In genomic region chr17:12960331-12960873, GRCm38 (mm10) we compare ENCODE assay signal across 7 mouse cellular contexts. TPM values are rescaled to one million over a fixed set of nuclear protein-coding genes. Genes with fewer than 3 reads are reported as not detected.
DNase-seq lines count a peak whose midpoint lies in the region; ATAC-seq and TF ChIP-seq lines count a peak whose summit lies in the region.

TSS of gene Acat2 (minus strand) at chr17:12960747.

- H3K36me3 ChIP-seq in embryonic facial prominence, embryonic 12.5 days = peaks cover 19% of the 10 kb centered on the region
- H3K36me3 ChIP-seq in kidney, adult 2 months (ENCODE audit: control insufficient read depth, insufficient read depth, low read length) = no peaks in the 10 kb centered on the region
- H3K36me3 ChIP-seq in limb, embryonic 12.5 days = peaks cover 25% of the 10 kb centered on the region
- no peaks in the 10 kb centered on the region for H3K36me3 ChIP-seq in midbrain, embryonic 15.5 days (replicated peaks)
- H3K36me3 ChIP-seq in spleen, adult 2 months (ENCODE audit: control insufficient read depth, insufficient read depth, low read length) = no peaks in the 10 kb centered on the region

- no peaks in the 10 kb centered on the region for H3K27me3 ChIP-seq in embryonic facial prominence, embryonic 12.5 days
- H3K27me3 ChIP-seq in kidney, adult 2 months (replicated peaks; ENCODE audit: control insufficient read depth, insufficient read depth, low read length) = no peaks in the 10 kb centered on the region
- no peaks in the 10 kb centered on the region for H3K27me3 ChIP-seq in limb, embryonic 12.5 days
- no peaks in the 10 kb centered on the region for H3K27me3 ChIP-seq in midbrain, embryonic 15.5 days (replicated peaks)
- H3K27me3 ChIP-seq in spleen, adult 2 months (ENCODE audit: control insufficient read depth, insufficient read depth, low read length) = no peaks in the 10 kb centered on the region

- no peak for TF ChIP-seq CTCF in kidney, adult 2 months (conservative IDR thresholded peaks at IDR 0.05; ENCODE audit: insufficient read depth, insufficient read length, low read depth, low read length)
- TF ChIP-seq CTCF in spleen, adult 2 months (IDR thresholded peaks at IDR 0.05; ENCODE audit: extremely low read depth, insufficient read depth, insufficient read length, insufficient replicate concordance) = no peak

- H3K4me2 ChIP-seq in embryonic facial prominence, embryonic 12.5 days (replicated peaks) = peak within 1 kb of the TSS; percentile 67
- H3K4me2 ChIP-seq in limb, embryonic 12.5 days = peak within 1 kb of the TSS; percentile 70
- peak within 1 kb of the TSS; percentile 71 for H3K4me2 ChIP-seq in midbrain, embryonic 15.5 days

- 0% methylated on average over 42 of the region's 42 CpGs for WGBS in embryonic facial prominence, embryonic 12.5 days
- under 1% methylated on average over 42 of the region's 42 CpGs for WGBS in kidney, adult 2 months
- 1% methylated on average over 42 of the region's 42 CpGs for WGBS in limb, embryonic 12.5 days
- under 1% methylated on average over 41 of the region's 42 CpGs for WGBS in midbrain, embryonic 15.5 days
- under 1% methylated on average over 42 of the region's 42 CpGs for WGBS in spleen, adult 2 months

- H3K9me3 ChIP-seq in embryonic facial prominence, embryonic 12.5 days = no peaks in the 10 kb centered on the region
- no peaks in the 10 kb centered on the region for H3K9me3 ChIP-seq in limb, embryonic 12.5 days
- no peaks in the 10 kb centered on the region for H3K9me3 ChIP-seq in midbrain, embryonic 15.5 days

- H3K4me3 ChIP-seq in embryonic facial prominence, embryonic 12.5 days = peak within 1 kb of the TSS; percentile 64
- peak within 1 kb of the TSS; percentile 83 for H3K4me3 ChIP-seq in kidney, adult 2 months (ENCODE audit: insufficient read depth, low read depth, low read length)
- H3K4me3 ChIP-seq in limb, embryonic 12.5 days (replicated peaks) = peak within 1 kb of the TSS; percentile 68
- H3K4me3 ChIP-seq in midbrain, embryonic 15.5 days = peak within 1 kb of the TSS; percentile 91
- H3K4me3 ChIP-seq in spleen, adult 2 months (ENCODE audit: extremely low read depth, insufficient read depth, insufficient read length) = peak within 1 kb of the TSS; percentile 84

- peak; percentile 94 for TF ChIP-seq POLR2A in kidney, adult 2 months (IDR thresholded peaks at IDR 0.05; ENCODE audit: low read depth, low read length)
- TF ChIP-seq POLR2A in spleen, adult 2 months (IDR thresholded peaks at IDR 0.05; ENCODE audit: low read depth, low read length) = peak; percentile 95

- peaks cover 7% of the 10 kb centered on the region; the same call in 1 of the 2 replicates for H3K4me1 ChIP-seq in embryonic facial prominence, embryonic 12.5 days
- H3K4me1 ChIP-seq in kidney, adult 2 months (ENCODE audit: control insufficient read depth, insufficient read depth, low read length) = peaks cover 6% of the 10 kb centered on the region; the same call in 1 of the 2 replicates
- peaks cover 7% of the 10 kb centered on the region for H3K4me1 ChIP-seq in limb, embryonic 12.5 days (replicated peaks)
- peaks cover 29% of the 10 kb centered on the region for H3K4me1 ChIP-seq in midbrain, embryonic 15.5 days
- no peaks in the 10 kb centered on the region for H3K4me1 ChIP-seq in spleen, adult 2 months (ENCODE audit: control insufficient read depth, insufficient read depth, insufficient read length)

- H3K9ac ChIP-seq in embryonic facial prominence, embryonic 12.5 days = peak within 1 kb of the TSS; percentile 67
- peak within 1 kb of the TSS; percentile 57 for H3K9ac ChIP-seq in limb, embryonic 12.5 days (replicated peaks)
- H3K9ac ChIP-seq in midbrain, embryonic 15.5 days = peak within 1 kb of the TSS; percentile 61

- DNase-seq in adrenal gland, postnatal 25 days = peak; percentile 93
- peak; percentile 93 to 95 for DNase-seq in heart, adult 18-20 months
- DNase-seq in kidney, adult 2 months = peak; percentile 96
- DNase-seq in spleen, adult 2 months (ENCODE audit: low read depth in 1 of 2, low spot score in 2 of 2) = peak; percentile 89 to 94

- ATAC-seq in embryonic facial prominence, embryonic 12.5 days (ENCODE audit: insufficient number of reproducible peaks, insufficient read depth, low FRiP score, low TSS enrichment) = peak; percentile 98
- ATAC-seq in limb, embryonic 12.5 days (ENCODE audit: insufficient number of reproducible peaks, insufficient read depth, low FRiP score, low TSS enrichment, low read depth) = peak; percentile 98
- ATAC-seq in midbrain, embryonic 15.5 days (replicated peaks) = peak; percentile 99

- peak within 1 kb of the TSS; percentile 87 for H3K27ac ChIP-seq in embryonic facial prominence, embryonic 12.5 days
- peak within 1 kb of the TSS; percentile 78 for H3K27ac ChIP-seq in kidney, adult 2 months (ENCODE audit: insufficient read depth, low read depth, low read length)
- peak within 1 kb of the TSS; percentile 87 for H3K27ac ChIP-seq in limb, embryonic 12.5 days
- peak within 1 kb of the TSS; percentile 97 for H3K27ac ChIP-seq in midbrain, embryonic 15.5 days
- H3K27ac ChIP-seq in spleen, adult 2 months (ENCODE audit: insufficient read depth, low read length) = peak within 1 kb of the TSS; percentile 82

RNA-seq across cellular contexts. Expression of gene Acat2, which starts in this region (rescaled TPM):
- 122 and 138 TPM in 2 replicates for total RNA-seq in adrenal gland, postnatal 25 days (2021)
- 280 and 284 TPM in 2 replicates for polyA plus RNA-seq in embryonic facial prominence, embryonic 12.5 days (2016; fragmentation: Nextera tagmentation; extraction: Ambion mirVana)
- 10 to 100 TPM in 1 of 2 experiments, 1 to 10 TPM in 1; 6.1 to 13.0 TPM for total RNA-seq in heart, adult 18-20 months (2021)
- polyA plus RNA-seq in kidney, adult 2 months (2012; rRNA removed) = 44.3 and 54.3 TPM in 2 replicates
- 285 and 287 TPM in 2 replicates for polyA plus RNA-seq in limb, embryonic 12.5 days (2016; fragmentation: Nextera tagmentation; extraction: Ambion mirVana)
- 346 and 354 TPM in 2 replicates for polyA plus RNA-seq in midbrain, embryonic 15.5 days (2015; fragmentation: Nextera tagmentation; extraction: Ambion mirVana)
- polyA plus RNA-seq in spleen, adult 2 months (2012; rRNA removed) = 3.5 and 4.6 TPM in 2 replicates

Comparison
In these comparisons a context has a peak if more than half of its experiments do, and no peak if none do; other contexts are left out.
1. Peak in every context shown above with its lines: DNase-seq, ATAC-seq, H3K4me3 ChIP-seq and H3K27ac ChIP-seq.